Mouse (Mus musculus) heart, postnatal 4 days (tissue): ENCODE measurements around the gene Jak1. TPM values are rescaled to one million over a fixed set of nuclear protein-coding genes. Genes with fewer than 3 reads are reported as not detected.

Experiments used
- DNase-seq: peaks from one replicate; pipeline ENCODE4 v3.0.0; 2021
- total RNA-seq, 2 experiments: library from RNA; stranded (reverse); gene quantifications; 2 replicates each; pipeline ENCODE4 v1.2.3; 2021

The Jak1 gene
- total RNA-seq, 2 experiments from 2014 or later = 86.6 to 89.9 TPM

GRCm38 (mm10) chr4:101238589-101238988 lies 26.5 kb downstream of the Jak1 start:
- DNase-seq = no peak

GRCm38 (mm10) chr4:101236797-101237196 lies 28.3 kb downstream of the Jak1 start:
- peak; percentile 41 for DNase-seq

- DNase-seq = no peak
Measured at GRCm38 (mm10) chr4:101235964-101236363, 29.1 kb downstream of the Jak1 start.

- no peak for DNase-seq
Measured at GRCm38 (mm10) chr4:101234753-101235152, 30.3 kb downstream of the Jak1 start.

- peak; percentile 71 for DNase-seq
Measured at GRCm38 (mm10) chr4:101234332-101234731, 30.8 kb downstream of the Jak1 start.

GRCm38 (mm10) chr4:101230621-101231020 lies 34.5 kb downstream of the Jak1 start:
- DNase-seq = no peak

- no peak for DNase-seq
Measured at GRCm38 (mm10) chr4:101227398-101227797, 37.7 kb downstream of the Jak1 start.

- DNase-seq = no peak
Measured at GRCm38 (mm10) chr4:101225984-101226383, 39.1 kb downstream of the Jak1 start.

GRCm38 (mm10) chr4:101220946-101221345 lies 44.1 kb downstream of the Jak1 start:
- DNase-seq = no peak

- DNase-seq = no peak
Measured at GRCm38 (mm10) chr4:101219839-101220238, 45.2 kb downstream of the Jak1 start.

- no peak for DNase-seq
Measured at GRCm38 (mm10) chr4:101217026-101217540, 48.0 kb downstream of the Jak1 start.

GRCm38 (mm10) chr4:101216286-101216685 lies 48.8 kb downstream of the Jak1 start:
- no peak for DNase-seq

- no peak for DNase-seq
Measured at GRCm38 (mm10) chr4:101213477-101213876, 51.6 kb downstream of the Jak1 start.

GRCm38 (mm10) chr4:101207492-101207891 lies 57.6 kb downstream of the Jak1 start:
- DNase-seq = no peak

- no peak for DNase-seq
Measured at GRCm38 (mm10) chr4:101203518-101203917, 61.6 kb downstream of the Jak1 start.

- DNase-seq = no peak
Measured at GRCm38 (mm10) chr4:101202626-101203025, 62.5 kb downstream of the Jak1 start.

GRCm38 (mm10) chr4:101199433-101200081 lies 65.5 kb downstream of the Jak1 start:
- DNase-seq = no peak

GRCm38 (mm10) chr4:101198333-101198732 lies 66.7 kb downstream of the Jak1 start:
- DNase-seq = peak; percentile 60

GRCm38 (mm10) chr4:101197421-101198170 lies 67.5 kb downstream of the Jak1 start:
- DNase-seq = no peak

- no peak for DNase-seq
Measured at GRCm38 (mm10) chr4:101196407-101196806, 68.7 kb downstream of the Jak1 start.

GRCm38 (mm10) chr4:101194170-101194569 lies 70.9 kb downstream of the Jak1 start:
- no peak for DNase-seq

GRCm38 (mm10) chr4:101192241-101192976 lies 72.7 kb downstream of the Jak1 start:
- no peak for DNase-seq

- DNase-seq = no peak
Measured at GRCm38 (mm10) chr4:101187381-101187780, 77.7 kb downstream of the Jak1 start.
